Mouse (Mus musculus): ENCODE data around the gene Adamts15. TPM values are rescaled to one million over a fixed set of nuclear protein-coding genes. Genes with fewer than 3 reads are reported as not detected.

Gene Adamts15
- 5.8 and 10.9 TPM in 2 replicates for total RNA-seq (2014; rRNA removed)
- 1.9 and 2.5 TPM in 2 replicates for polyA plus RNA-seq (2015; fragmentation: Nextera tagmentation; extraction: Ambion mirVana)

DNA sequence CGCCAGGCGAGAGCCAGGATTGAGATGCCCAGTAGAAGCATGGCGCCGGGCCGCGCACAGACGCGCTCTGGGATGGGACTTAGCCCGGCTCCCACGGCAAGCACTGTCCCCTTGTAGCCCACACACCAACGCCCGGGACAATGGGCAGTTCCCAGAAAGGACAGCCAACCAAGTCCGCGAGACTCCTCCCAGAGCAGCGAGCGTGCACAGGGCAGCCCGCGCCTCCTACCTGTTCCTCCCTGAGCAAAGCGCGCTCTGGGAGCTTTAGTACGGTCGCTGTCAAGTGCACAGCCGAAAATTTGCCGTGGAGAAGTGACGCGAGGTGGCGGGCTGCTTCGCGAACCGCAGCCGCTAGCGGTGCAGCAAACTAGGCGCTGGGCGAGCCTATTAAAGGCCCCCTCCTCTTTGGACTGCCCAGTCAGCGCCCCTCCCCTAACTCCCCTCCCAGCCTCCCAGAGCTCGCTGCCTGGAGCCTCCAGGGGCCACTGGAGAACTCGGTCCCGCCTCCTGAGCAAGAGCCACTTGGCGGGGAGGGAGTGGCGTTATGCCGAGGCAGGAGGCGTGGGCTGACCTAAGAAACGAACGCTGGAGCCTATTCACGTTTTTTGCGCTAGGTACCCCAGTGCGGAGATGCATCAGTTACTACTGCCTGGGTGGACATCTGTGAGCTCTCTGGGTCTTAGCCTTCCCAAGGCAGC, at the start of gene Adamts15:
Gene Adamts15, minus strand, starts transcription at position 256 of the 698 bp plus-strand sequence.
- no peaks in the 10 kb centered on the region for H3K9me3 ChIP-seq (ENCODE audit: low read length)
- peaks cover 17% of the 10 kb centered on the region for H3K27me3 ChIP-seq (ENCODE audit: insufficient read depth, low read length)
- H3K4me1 ChIP-seq (ENCODE audit: insufficient read depth) = no peaks in the 10 kb centered on the region; the same call in 1 of the 2 replicates
- ATAC-seq (peak; percentile 70), DNase-seq (peak; percentile 66)
- H3K9ac ChIP-seq = peak within 1 kb of the TSS; percentile 53
- H3K4me3 ChIP-seq (ENCODE audit: low read depth, low read length) = peak within 1 kb of the TSS; percentile 54
- no peaks in the 10 kb centered on the region for H3K36me3 ChIP-seq (ENCODE audit: insufficient read depth)
- peak within 1 kb of the TSS; percentile 93 for H3K4me2 ChIP-seq (ENCODE audit: low read depth)
- WGBS = 3% methylated on average over 47 of the region's 47 CpGs
- no peak within 1 kb of the TSS for H3K27ac ChIP-seq (ENCODE audit: low read depth, low read length)
- TF ChIP-seq CTCF (IDR thresholded peaks at IDR 0.05; ENCODE audit: low read depth) = peak; percentile 46

DNA sequence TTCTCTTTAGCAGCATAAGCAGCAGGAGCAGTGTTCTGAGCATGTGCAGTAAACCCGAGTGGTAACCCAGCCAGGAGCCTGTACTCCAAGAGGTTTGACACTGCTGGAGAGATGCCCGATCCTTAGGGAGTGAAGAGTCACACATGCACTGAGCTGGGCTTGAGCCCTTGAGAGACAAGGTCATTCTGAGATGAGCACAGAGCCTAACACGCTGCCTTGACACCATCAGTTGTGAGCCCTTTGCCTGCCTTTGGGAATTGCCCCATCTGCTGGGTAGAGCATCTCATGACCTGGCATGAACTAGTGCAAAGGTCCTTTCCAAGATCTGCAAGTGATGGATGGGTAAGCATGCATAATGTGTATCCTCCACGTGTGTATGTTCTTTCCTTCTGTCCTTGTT, 49.7 kb upstream of the Adamts15 start:
- no peaks in the 10 kb centered on the region for H3K27me3 ChIP-seq (ENCODE audit: insufficient read depth, low read length)
- 0 out of 2 replicates have a peak, but pooled peaks have one; percentile 18 for TF ChIP-seq CTCF (IDR thresholded peaks at IDR 0.05; ENCODE audit: low read depth)
- H3K27ac ChIP-seq (ENCODE audit: low read depth, low read length) = no peak overlapping the region
- no peak overlapping the region for H3K4me3 ChIP-seq (ENCODE audit: low read depth, low read length)
- no peaks in the 10 kb centered on the region for H3K9me3 ChIP-seq (ENCODE audit: low read length)
- DNase-seq (no peak), ATAC-seq (no peak)
- no peak overlapping the region for H3K4me2 ChIP-seq (ENCODE audit: low read depth)
- H3K4me1 ChIP-seq (ENCODE audit: insufficient read depth) = no peaks in the 10 kb centered on the region
- no peak overlapping the region for H3K9ac ChIP-seq
- no peaks in the 10 kb centered on the region for H3K36me3 ChIP-seq (ENCODE audit: insufficient read depth)
- WGBS = 56% methylated on average over 4 of the region's 4 CpGs

DNA sequence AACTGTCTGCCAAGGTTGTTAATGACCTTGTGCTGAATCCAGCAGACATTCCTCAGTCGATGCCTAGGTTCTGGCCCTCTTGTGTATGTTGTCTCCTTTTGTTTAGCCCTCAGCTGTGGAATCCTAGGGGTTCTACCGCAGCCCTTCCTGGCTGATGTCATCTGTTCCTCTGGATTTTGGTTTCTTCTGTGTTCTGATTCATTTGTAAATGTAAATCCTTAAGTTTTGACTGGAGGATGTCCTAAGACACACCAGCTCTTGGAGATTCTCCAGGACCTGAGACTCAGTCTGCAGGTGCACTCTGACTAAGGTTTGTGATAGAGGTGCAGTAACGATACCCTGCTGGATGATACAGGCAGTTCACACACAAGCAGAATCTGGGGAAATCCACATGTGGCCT, 47.7 kb upstream of the Adamts15 start:
- DNase-seq (no peak), ATAC-seq (no peak)
- no peak for TF ChIP-seq CTCF (IDR thresholded peaks at IDR 0.05; ENCODE audit: low read depth)
- no peaks in the 10 kb centered on the region for H3K4me1 ChIP-seq (ENCODE audit: insufficient read depth)
- no peak overlapping the region for H3K4me3 ChIP-seq (ENCODE audit: low read depth, low read length)
- H3K27me3 ChIP-seq (ENCODE audit: insufficient read depth, low read length) = no peaks in the 10 kb centered on the region
- 40% methylated on average over 3 of the region's 3 CpGs for WGBS
- no peak overlapping the region for H3K4me2 ChIP-seq (ENCODE audit: low read depth)
- no peaks in the 10 kb centered on the region for H3K9me3 ChIP-seq (ENCODE audit: low read length)
- H3K9ac ChIP-seq = no peak overlapping the region
- no peaks in the 10 kb centered on the region for H3K36me3 ChIP-seq (ENCODE audit: insufficient read depth)
- H3K27ac ChIP-seq (ENCODE audit: low read depth, low read length) = no peak overlapping the region

DNA sequence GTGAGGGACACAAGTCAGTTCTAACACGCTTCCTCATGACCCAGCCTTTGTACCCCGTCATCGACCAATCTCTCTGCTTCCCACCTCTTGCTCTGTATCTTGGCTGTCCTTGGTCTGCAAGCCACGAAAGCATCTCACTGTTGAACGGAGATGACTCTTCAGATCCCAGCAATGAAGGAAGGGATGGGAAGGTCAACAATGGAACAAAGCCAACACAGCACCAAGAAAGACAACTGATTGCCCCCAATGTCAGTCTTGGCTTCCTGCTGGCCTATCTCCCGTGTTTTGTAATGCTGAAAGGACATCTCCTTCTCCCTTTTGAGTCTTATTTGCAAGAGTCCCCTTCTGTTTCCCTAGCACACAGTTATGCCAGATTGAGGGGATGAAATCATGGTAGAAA, 45.9 kb upstream of the Adamts15 start:
- Histone ChIP-seq H3K9ac (no peak overlapping the region), H3K4me3 (ENCODE audit: low read depth, low read length) (no peak overlapping the region), H3K27ac (ENCODE audit: low read depth, low read length) (no peak overlapping the region), H3K4me1 (ENCODE audit: insufficient read depth) (no peaks in the 10 kb centered on the region), H3K4me2 (ENCODE audit: low read depth) (no peak overlapping the region), H3K27me3 (ENCODE audit: insufficient read depth, low read length) (no peaks in the 10 kb centered on the region), H3K36me3 (ENCODE audit: insufficient read depth) (no peaks in the 10 kb centered on the region), H3K9me3 (ENCODE audit: low read length) (no peaks in the 10 kb centered on the region)
- ATAC-seq = no peak
- 89% methylated on average over 6 of the region's 6 CpGs for WGBS
- TF ChIP-seq CTCF (IDR thresholded peaks at IDR 0.05; ENCODE audit: low read depth) = no peak
- no peak for DNase-seq

DNA sequence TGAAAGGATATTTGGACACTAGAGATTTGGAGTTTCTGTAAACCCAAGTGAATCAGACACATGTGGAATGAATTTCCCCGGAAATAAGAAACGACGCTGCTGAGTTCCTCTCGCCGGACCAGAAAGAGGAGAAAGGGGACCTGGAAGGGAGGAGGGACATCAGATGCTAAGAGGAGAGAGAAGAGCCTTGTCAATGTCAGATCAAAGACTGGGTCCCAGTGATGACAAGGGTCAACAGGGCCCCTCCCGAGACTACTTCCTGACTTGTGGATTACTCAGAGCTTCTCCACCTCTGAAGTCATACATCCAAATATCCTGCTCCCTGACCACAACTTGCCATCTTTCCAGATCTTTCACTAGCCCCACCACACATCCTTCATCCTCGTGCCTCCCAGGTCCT, 44.6 kb upstream of the Adamts15 start:
- Histone ChIP-seq H3K4me3 (ENCODE audit: low read depth, low read length) (no peak overlapping the region), H3K4me1 (ENCODE audit: insufficient read depth) (no peaks in the 10 kb centered on the region), H3K27me3 (ENCODE audit: insufficient read depth, low read length) (no peaks in the 10 kb centered on the region), H3K4me2 (ENCODE audit: low read depth) (no peak overlapping the region), H3K9ac (no peak overlapping the region), H3K9me3 (ENCODE audit: low read length) (no peaks in the 10 kb centered on the region), H3K27ac (ENCODE audit: low read depth, low read length) (no peak overlapping the region), H3K36me3 (ENCODE audit: insufficient read depth) (no peaks in the 10 kb centered on the region)
- WGBS = 81% methylated on average over 7 of the region's 7 CpGs
- TF ChIP-seq CTCF (IDR thresholded peaks at IDR 0.05; ENCODE audit: low read depth) = no peak
- ATAC-seq = no peak
- no peak for DNase-seq

DNA sequence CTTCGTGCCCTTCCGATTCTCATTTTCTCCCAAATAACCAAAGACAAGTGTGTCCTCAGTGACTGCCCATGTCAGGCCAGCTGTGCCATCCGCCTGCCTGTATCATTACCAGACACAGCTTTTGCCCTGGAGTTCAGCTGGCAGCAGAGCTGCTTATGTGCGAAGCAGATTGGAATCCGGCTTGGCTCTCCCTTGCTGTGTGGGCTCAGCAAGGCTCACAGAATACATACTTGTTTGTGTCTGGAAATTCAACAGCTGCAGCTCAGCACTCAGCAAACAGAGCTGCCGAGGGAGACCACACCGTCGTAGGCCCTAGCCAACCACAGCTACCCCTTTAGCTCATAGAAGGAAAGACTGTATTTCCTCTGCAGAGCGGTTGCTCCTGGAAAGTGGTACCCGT, 42.4 kb upstream of the Adamts15 start:
- DNase-seq (peak; percentile 31), ATAC-seq (peak; percentile 66)
- WGBS = 65% methylated on average over 10 of the region's 10 CpGs

DNA sequence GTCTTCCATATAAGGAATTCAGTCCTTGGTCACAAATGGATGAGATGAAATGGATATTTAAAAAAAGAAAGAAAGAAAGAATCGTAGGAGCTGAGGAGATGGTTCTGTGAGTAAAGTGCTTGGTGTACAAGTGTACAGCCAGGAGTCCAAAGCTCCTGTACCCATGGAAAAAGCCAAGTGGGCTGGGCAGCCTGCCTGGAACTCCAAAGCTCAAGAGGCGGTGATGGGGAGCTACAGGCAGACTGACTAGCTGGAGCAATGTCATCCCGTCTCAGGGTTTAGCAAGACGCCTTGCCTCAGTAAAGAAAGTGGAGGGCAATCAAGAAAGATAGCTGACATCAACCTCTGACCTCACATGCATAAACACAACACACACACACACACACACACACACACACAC, 41.5 kb upstream of the Adamts15 start:
- TF ChIP-seq CTCF (IDR thresholded peaks at IDR 0.05; ENCODE audit: low read depth) = no peak
- H3K9me3 ChIP-seq (ENCODE audit: low read length) = no peaks in the 10 kb centered on the region
- H3K4me2 ChIP-seq (ENCODE audit: low read depth) = no peak overlapping the region

More for the DNA sequence above, 42.4 kb upstream of the Adamts15 start:
- no peak overlapping the region for H3K9ac ChIP-seq
- H3K27me3 ChIP-seq (ENCODE audit: insufficient read depth, low read length) = no peaks in the 10 kb centered on the region
- H3K36me3 ChIP-seq (ENCODE audit: insufficient read depth) = no peaks in the 10 kb centered on the region
- TF ChIP-seq CTCF (IDR thresholded peaks at IDR 0.05; ENCODE audit: low read depth) = no peak
- no peaks in the 10 kb centered on the region for H3K4me1 ChIP-seq (ENCODE audit: insufficient read depth)
- H3K9me3 ChIP-seq (ENCODE audit: low read length) = no peaks in the 10 kb centered on the region
- H3K4me2 ChIP-seq (ENCODE audit: low read depth) = no peak overlapping the region
- no peak overlapping the region for H3K27ac ChIP-seq (ENCODE audit: low read depth, low read length)
- no peak overlapping the region for H3K4me3 ChIP-seq (ENCODE audit: low read depth, low read length)

More for the DNA sequence above, 41.5 kb upstream of the Adamts15 start:
- 84% methylated on average over 4 of the region's 4 CpGs for WGBS
- no peak for DNase-seq
- no peak for ATAC-seq
- H3K27ac ChIP-seq (ENCODE audit: low read depth, low read length) = no peak overlapping the region
- H3K4me1 ChIP-seq (ENCODE audit: insufficient read depth) = no peaks in the 10 kb centered on the region
- no peaks in the 10 kb centered on the region for H3K27me3 ChIP-seq (ENCODE audit: insufficient read depth, low read length)
- H3K9ac ChIP-seq = no peak overlapping the region
- H3K36me3 ChIP-seq (ENCODE audit: insufficient read depth) = no peaks in the 10 kb centered on the region
- H3K4me3 ChIP-seq (ENCODE audit: low read depth, low read length) = no peak overlapping the region

All from forebrain, postnatal 0 days (tissue).